Mouse (Mus musculus) adrenal gland, postnatal 4 days (tissue): ENCODE data around the gene Zfand2a. TPM values are rescaled to one million over a fixed set of nuclear protein-coding genes. Genes with fewer than 3 reads are reported as not detected.

ENCODE experiments used
- DNase-seq, 2 experiments: peaks; one replicate each; pipeline ENCODE4 v3.0.0; 2021 to 2022; ENCODE audit warnings: low spot score in 2 of 2, mixed read lengths in 2 of 2
- long read RNA-seq, 2 experiments: library from polyadenylated mRNA; stranded (forward); transcript quantifications; one replicate each; pipeline ENCODE4 v2.0.0; 2021
- total RNA-seq, 2 experiments: library from RNA; stranded (reverse); gene quantifications; 2 replicates each; pipeline ENCODE4 v1.2.3; 2021

Zfand2a gene
- total RNA-seq = 10 to 100 TPM; 26.7 to 29.7 TPM
- long read RNA-seq, experiment 1, partial matches to known transcripts = 0 of 3 reads
- long read RNA-seq, experiment 1, other reads (novel, unspliced or antisense) = 3 of 3 reads
- long read RNA-seq, experiment 2, transcript Zfand2a-202 (7 exons, 3,121 nt) = major isoform, 5 of 15 reads
- long read RNA-seq, experiment 2, partial matches to known transcripts = 7 of 15 reads
- long read RNA-seq, experiment 2, other reads (novel, unspliced or antisense) = 0 of 15 reads

GRCm38 (mm10) chr5:139484185-139484814 is at the start of gene Zfand2a:
TSS of gene Zfand2a (minus strand) at chr5:139484549.
- DNase-seq = peak; percentile 98 to 99

GRCm38 (mm10) chr5:139528851-139529250 is 44.5 kb upstream of the Zfand2a start:
- no peak for DNase-seq

GRCm38 (mm10) chr5:139521987-139522386 is 37.6 kb upstream of the Zfand2a start:
- no peak for DNase-seq

- no peak for DNase-seq
These were observed 35.9 kb upstream of the Zfand2a start for GRCm38 (mm10) chr5:139520069-139520834.

GRCm38 (mm10) chr5:139516281-139516680 is 31.9 kb upstream of the Zfand2a start:
- no peak for DNase-seq

- no peak for DNase-seq
These were observed 27.9 kb upstream of the Zfand2a start for GRCm38 (mm10) chr5:139512201-139512600.

GRCm38 (mm10) chr5:139510682-139511366 is 26.5 kb upstream of the Zfand2a start:
- no peak for DNase-seq

- no peak for DNase-seq
These were observed 21.9 kb upstream of the Zfand2a start for GRCm38 (mm10) chr5:139506207-139506606.

GRCm38 (mm10) chr5:139505073-139505606 is 20.8 kb upstream of the Zfand2a start:
- peak; percentile 53 to 64 for DNase-seq

GRCm38 (mm10) chr5:139502281-139502680 is 17.9 kb upstream of the Zfand2a start:
- DNase-seq = no peak

GRCm38 (mm10) chr5:139498791-139499190 is 14.4 kb upstream of the Zfand2a start:
- DNase-seq = no peak

GRCm38 (mm10) chr5:139496939-139497338 is 12.6 kb upstream of the Zfand2a start:
- no peak for DNase-seq

- no peak for DNase-seq
These were observed 10.8 kb upstream of the Zfand2a start for GRCm38 (mm10) chr5:139495019-139495669.

GRCm38 (mm10) chr5:139493690-139494089 is 9.3 kb upstream of the Zfand2a start:
- no peak for DNase-seq

- DNase-seq = no peak
These were observed 7.0 kb upstream of the Zfand2a start for GRCm38 (mm10) chr5:139491348-139491747.

GRCm38 (mm10) chr5:139490131-139490530 is 5.8 kb upstream of the Zfand2a start:
- DNase-seq = no peak

GRCm38 (mm10) chr5:139483171-139483848 is 1.0 kb downstream of the Zfand2a start:
- DNase-seq = no peak

- no peak for DNase-seq
These were observed 3.9 kb downstream of the Zfand2a start for GRCm38 (mm10) chr5:139480406-139480805.

GRCm38 (mm10) chr5:139479088-139479487 is 5.3 kb downstream of the Zfand2a start:
- no peak for DNase-seq

GRCm38 (mm10) chr5:139474741-139475140 is 9.6 kb downstream of the Zfand2a start:
- no peak for DNase-seq
